Mouse (Mus musculus): Measurements from ENCODE around the gene Zfp324. TPM values are rescaled to one million over a fixed set of nuclear protein-coding genes. Genes with fewer than 3 reads are reported as not detected.

Zfp324 gene
- polyA plus RNA-seq, 1 experiment from 2014 or later: 11.0 TPM

DNA sequence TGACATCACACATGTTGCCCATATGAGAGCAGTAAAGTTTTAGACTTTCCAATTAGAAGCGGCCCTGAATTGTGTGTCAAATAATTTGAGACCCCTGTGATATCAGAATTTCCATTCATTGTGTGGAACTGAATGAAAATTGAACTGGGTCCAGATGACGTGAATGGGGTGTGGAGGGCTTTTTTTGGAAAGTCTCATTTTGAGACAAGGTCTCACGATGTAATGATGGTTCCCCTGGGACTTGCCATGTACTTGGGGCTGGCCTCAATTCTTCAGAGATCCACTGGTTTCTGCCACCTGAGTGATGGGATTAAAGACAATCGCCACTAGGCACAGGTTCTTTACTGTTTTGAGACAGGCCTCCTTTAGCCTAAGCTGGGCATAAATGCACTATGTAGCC, 25.0 kb upstream of the Zfp324 start:
- Histone ChIP-seq H3K9ac (no peak overlapping the region), H3K4me2 (no peak overlapping the region), H3K4me3 (no peak overlapping the region), H3K9me3 (no peaks in the 10 kb centered on the region), H3K27ac (no peak overlapping the region), H3K4me1 (no peaks in the 10 kb centered on the region), H3K36me3 (no peaks in the 10 kb centered on the region), H3K27me3 (no peaks in the 10 kb centered on the region)
- no peak for ATAC-seq (ENCODE audit: borderline replicate concordance, extremely low read depth, low FRiP score, low TSS enrichment)
- WGBS: 79% methylated on average over 4 of the region's 4 CpGs

DNA sequence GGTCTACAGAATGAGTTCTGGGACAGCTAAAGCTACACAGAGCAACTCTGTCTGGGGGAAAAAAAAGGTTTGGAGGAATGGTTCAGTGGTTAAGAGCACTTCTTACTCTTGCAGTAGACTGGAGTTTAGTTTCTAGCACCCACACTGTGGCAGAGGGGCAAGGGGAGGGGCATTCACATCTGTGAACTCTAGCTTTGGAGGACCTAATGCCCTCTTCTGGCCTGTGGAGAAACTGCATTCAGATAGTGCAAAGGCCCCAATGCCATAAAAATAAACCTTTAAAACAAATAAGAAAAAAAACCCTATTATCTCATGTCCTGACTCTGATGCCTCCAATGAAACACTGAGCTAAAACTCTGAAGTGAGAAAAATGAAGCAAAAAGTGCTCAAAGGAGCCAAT, 22.1 kb upstream of the Zfp324 start:
- no peak overlapping the region for H3K9ac ChIP-seq
- H3K4me3 ChIP-seq: no peak overlapping the region
- H3K4me1 ChIP-seq: no peaks in the 10 kb centered on the region
- no peaks in the 10 kb centered on the region for H3K36me3 ChIP-seq
- H3K27me3 ChIP-seq: no peaks in the 10 kb centered on the region
- H3K4me2 ChIP-seq: no peak overlapping the region
- no peak overlapping the region for H3K27ac ChIP-seq
- ATAC-seq (ENCODE audit: borderline replicate concordance, extremely low read depth, low FRiP score, low TSS enrichment): no peak
- no peaks in the 10 kb centered on the region for H3K9me3 ChIP-seq

DNA sequence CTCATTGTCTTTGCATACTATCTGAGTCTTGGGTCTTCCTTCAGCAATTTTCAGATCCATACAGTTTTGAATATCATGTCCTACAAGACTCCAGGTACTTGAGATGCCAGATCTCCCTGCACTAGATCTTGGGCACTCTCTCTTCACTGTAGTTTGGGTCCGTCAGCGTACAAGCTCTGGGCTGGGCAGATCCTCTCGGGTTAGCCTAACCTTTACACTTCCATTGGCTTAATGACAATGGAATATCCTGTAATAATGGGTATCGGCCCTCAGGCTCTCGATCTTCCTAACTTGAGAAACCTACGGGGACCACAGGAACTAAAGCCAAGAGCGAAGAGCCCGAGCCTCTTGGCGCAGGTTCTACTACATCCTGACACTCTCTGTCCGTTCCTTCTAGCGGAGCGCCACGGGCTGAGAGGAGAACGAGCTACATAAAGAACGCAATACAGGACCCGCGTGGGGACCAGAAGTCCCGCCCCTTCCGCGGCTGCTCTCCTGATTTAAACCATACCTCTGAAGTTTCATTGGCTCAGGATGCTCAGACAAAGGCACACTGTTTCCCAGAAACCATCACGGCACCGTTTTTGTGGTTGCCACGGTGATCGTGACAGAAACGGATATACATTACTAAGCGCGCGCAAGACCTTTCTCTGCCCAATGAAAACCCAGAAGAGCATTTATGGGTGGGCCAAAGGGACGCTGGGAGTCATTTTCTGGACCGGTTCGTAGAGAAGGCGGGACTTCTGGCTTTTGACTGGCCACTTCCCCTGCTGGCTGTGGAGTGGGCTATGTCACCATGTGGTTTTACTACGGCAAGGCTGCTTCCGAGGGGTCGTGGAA, 16.4 kb upstream of the Zfp324 start:
- Histone ChIP-seq H3K9me3 (no peaks in the 10 kb centered on the region), H3K4me3 (peak overlapping the region; percentile 42), H3K27ac (peak overlapping the region; percentile 81), H3K9ac (peak overlapping the region; percentile 56), H3K4me1 (peaks cover 7% of the 10 kb centered on the region), H3K27me3 (no peaks in the 10 kb centered on the region), H3K4me2 (peak overlapping the region; percentile 79), H3K36me3 (no peaks in the 10 kb centered on the region)
- ATAC-seq (ENCODE audit: borderline replicate concordance, extremely low read depth, low FRiP score, low TSS enrichment): peak; percentile 97
- 7% methylated on average over 35 of the region's 35 CpGs for WGBS

DNA sequence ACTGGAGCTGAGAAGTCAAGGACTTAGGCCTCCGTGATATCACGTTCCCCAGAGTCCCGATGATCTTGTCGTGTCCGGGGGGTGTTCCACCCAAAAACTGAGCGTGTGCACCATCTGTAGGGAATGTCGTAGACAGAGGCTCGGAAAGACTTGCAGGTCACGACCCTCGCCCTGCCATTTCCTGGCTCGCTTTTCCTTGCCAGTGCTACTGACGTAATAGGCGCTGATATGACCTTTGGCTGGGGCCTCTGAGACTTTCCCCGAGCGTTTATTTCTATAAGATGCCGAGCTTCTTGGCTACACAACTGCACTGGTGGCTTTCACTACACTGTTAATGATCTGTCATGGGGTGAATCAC, 15.8 kb upstream of the Zfp324 start:
- peak overlapping the region; percentile 65 for H3K27ac ChIP-seq
- peaks cover 7% of the 10 kb centered on the region for H3K4me1 ChIP-seq
- H3K27me3 ChIP-seq: no peaks in the 10 kb centered on the region
- ATAC-seq (ENCODE audit: borderline replicate concordance, extremely low read depth, low FRiP score, low TSS enrichment): peak; percentile 70
- H3K36me3 ChIP-seq: no peaks in the 10 kb centered on the region
- peak overlapping the region; percentile 79 for H3K4me2 ChIP-seq
- H3K9ac ChIP-seq: peak overlapping the region; percentile 53
- peak overlapping the region; percentile 42 for H3K4me3 ChIP-seq
- H3K9me3 ChIP-seq: no peaks in the 10 kb centered on the region
- 4% methylated on average over 16 of the region's 16 CpGs for WGBS

DNA sequence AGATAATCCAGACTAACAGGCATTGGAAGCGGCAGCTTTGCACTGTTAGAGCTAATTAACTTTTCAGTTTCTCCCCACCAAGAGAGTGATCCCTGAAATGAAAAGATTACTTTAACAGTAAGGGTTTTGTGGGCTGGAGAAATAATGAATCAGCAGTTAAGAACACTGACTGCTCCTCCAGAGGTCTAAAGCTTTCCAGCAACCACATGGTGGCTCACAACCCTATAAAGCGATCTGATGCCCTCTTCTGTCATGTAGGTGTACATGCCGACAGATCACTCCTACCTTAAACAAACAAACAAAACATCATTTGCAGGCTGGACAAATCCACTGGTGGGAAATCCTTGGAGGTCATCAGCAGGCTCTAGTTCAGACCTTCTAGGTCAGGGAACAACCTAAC, 10.7 kb upstream of the Zfp324 start:
- Histone ChIP-seq H3K4me3 (no peak overlapping the region), H3K36me3 (no peaks in the 10 kb centered on the region), H3K4me2 (no peak overlapping the region), H3K9me3 (no peaks in the 10 kb centered on the region), H3K9ac (no peak overlapping the region), H3K4me1 (peaks cover 7% of the 10 kb centered on the region), H3K27me3 (no peaks in the 10 kb centered on the region), H3K27ac (no peak overlapping the region)
- WGBS: 45% methylated on average over 3 of the region's 3 CpGs
- no peak for ATAC-seq (ENCODE audit: borderline replicate concordance, extremely low read depth, low FRiP score, low TSS enrichment)

DNA sequence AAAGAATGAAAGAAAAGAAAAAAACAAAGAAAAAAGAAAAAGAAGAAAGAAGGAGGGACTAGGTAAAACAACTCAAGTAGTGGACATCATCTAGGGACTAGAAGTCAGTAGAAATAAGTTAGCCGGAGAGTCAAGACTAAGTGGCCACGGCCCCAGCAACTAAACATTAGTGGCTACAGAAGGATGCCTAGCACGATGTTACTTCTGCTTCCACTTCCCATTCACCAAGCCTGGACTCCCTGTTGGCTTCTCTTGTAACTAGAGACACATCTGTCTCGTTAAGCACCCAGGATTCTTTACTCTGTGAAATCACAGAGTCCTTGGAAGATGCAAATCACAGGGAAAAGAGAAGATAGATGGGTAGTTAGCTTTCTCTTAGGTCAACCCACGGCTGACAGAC, 8.1 kb upstream of the Zfp324 start:
- H3K4me3 ChIP-seq: no peak overlapping the region
- H3K27me3 ChIP-seq: no peaks in the 10 kb centered on the region
- no peak overlapping the region for H3K27ac ChIP-seq
- H3K9me3 ChIP-seq: no peaks in the 10 kb centered on the region
- H3K4me1 ChIP-seq: peaks cover 8% of the 10 kb centered on the region; the same call in 1 of the 2 replicates
- no peak overlapping the region for H3K4me2 ChIP-seq
- ATAC-seq (ENCODE audit: borderline replicate concordance, extremely low read depth, low FRiP score, low TSS enrichment): no peak
- H3K9ac ChIP-seq: no peak overlapping the region
- no peaks in the 10 kb centered on the region for H3K36me3 ChIP-seq
- 69% methylated on average over 5 of the region's 5 CpGs for WGBS

- no peaks in the 10 kb centered on the region for H3K36me3 ChIP-seq
- H3K4me1 ChIP-seq: peaks cover 9% of the 10 kb centered on the region; the same call in 1 of the 2 replicates
- H3K4me3 ChIP-seq: no peak overlapping the region
- no peaks in the 10 kb centered on the region for H3K27me3 ChIP-seq
- no peak overlapping the region for H3K27ac ChIP-seq
- no peak for ATAC-seq (ENCODE audit: borderline replicate concordance, extremely low read depth, low FRiP score, low TSS enrichment)
- no peaks in the 10 kb centered on the region for H3K9me3 ChIP-seq
- 81% methylated on average over 4 of the region's 4 CpGs for WGBS
- H3K4me2 ChIP-seq: no peak overlapping the region
- no peak overlapping the region for H3K9ac ChIP-seq
These were observed 6.7 kb upstream of the Zfp324 start for GRCm38 (mm10) chr7:12958948-12959347.

- Histone ChIP-seq H3K4me1 (peaks cover 9% of the 10 kb centered on the region), H3K4me3 (no peak overlapping the region), H3K36me3 (no peaks in the 10 kb centered on the region), H3K9me3 (no peaks in the 10 kb centered on the region), H3K27ac (no peak overlapping the region), H3K9ac (no peak overlapping the region), H3K4me2 (no peak overlapping the region), H3K27me3 (no peaks in the 10 kb centered on the region)
- WGBS: 20% methylated on average over 4 of the region's 4 CpGs
- ATAC-seq (ENCODE audit: borderline replicate concordance, extremely low read depth, low FRiP score, low TSS enrichment): no peak
These were observed 5.9 kb upstream of the Zfp324 start for GRCm38 (mm10) chr7:12959718-12960117.

GRCm38 (mm10) chr7:12961511-12962141, 4.0 kb upstream of the Zfp324 start:
- Histone ChIP-seq H3K4me2 (peak overlapping the region; percentile 78), H3K9me3 (no peaks in the 10 kb centered on the region), H3K4me3 (peak overlapping the region; percentile 54), H3K36me3 (no peaks in the 10 kb centered on the region), H3K27ac (peak overlapping the region; percentile 87), H3K9ac (peak overlapping the region; percentile 45), H3K4me1 (peaks cover 17% of the 10 kb centered on the region), H3K27me3 (no peaks in the 10 kb centered on the region)
- WGBS: 1% methylated on average over 29 of the region's 29 CpGs
- peak; percentile 73 for ATAC-seq (ENCODE audit: borderline replicate concordance, extremely low read depth, low FRiP score, low TSS enrichment)

DNA sequence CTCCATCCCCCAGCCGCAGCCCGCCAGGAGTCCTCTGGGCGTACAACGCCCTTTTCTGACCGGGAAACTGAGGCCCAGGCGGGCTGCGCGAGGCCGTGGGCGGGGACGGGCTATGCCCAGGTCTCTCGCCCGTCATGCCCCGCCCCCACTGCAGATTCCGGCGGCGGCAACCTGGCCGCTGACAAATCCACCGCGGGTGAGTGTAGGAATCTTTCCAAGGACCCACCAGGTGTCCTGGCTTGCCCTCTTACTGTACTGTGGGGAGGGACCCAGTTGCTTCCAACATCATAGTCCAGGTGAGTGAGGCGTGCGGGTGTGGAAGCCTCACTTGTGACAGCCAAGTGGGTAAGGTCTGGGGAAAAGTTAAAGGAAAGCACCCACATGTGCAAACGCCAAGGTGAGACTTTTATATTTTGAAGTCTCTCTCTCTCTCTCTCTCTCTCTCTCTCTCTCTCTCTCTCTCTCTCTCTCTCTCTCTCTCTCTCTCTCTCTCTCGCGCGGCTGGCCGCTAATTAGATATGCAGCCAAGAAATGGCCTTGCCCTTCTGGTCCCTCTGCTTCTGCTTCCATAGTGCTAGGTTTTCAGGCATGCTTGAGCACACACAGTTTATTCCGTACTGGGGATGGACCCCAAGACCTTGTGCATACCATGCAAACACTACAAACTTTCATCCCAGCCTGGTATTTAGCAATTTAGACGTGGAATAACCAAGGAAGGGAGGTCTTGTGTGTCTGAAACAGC, 637 bp downstream of the Zfp324 start:
- peak overlapping the region; percentile 94 for H3K9ac ChIP-seq
- H3K27me3 ChIP-seq: no peaks in the 10 kb centered on the region
- peak; percentile 66 for ATAC-seq (ENCODE audit: borderline replicate concordance, extremely low read depth, low FRiP score, low TSS enrichment)
- H3K4me1 ChIP-seq: peaks cover 27% of the 10 kb centered on the region
- H3K4me2 ChIP-seq: peak overlapping the region; percentile 93
- no peaks in the 10 kb centered on the region for H3K9me3 ChIP-seq
- H3K27ac ChIP-seq: peak overlapping the region; percentile 94
- 1% methylated on average over 29 of the region's 29 CpGs for WGBS
- H3K36me3 ChIP-seq: peaks cover 28% of the 10 kb centered on the region
- H3K4me3 ChIP-seq: peak overlapping the region; percentile 91

GRCm38 (mm10) chr7:12970906-12971305, 5.3 kb downstream of the Zfp324 start:
- 93% methylated on average over 25 of the region's 25 CpGs for WGBS

More at GRCm38 (mm10) chr7:12970906-12971305, 5.3 kb downstream of the Zfp324 start:
- Histone ChIP-seq H3K27ac (no peak overlapping the region), H3K4me3 (no peak overlapping the region), H3K4me1 (peaks cover 13% of the 10 kb centered on the region), H3K9ac (no peak overlapping the region), H3K27me3 (no peaks in the 10 kb centered on the region), H3K9me3 (no peaks in the 10 kb centered on the region), H3K36me3 (peaks cover 43% of the 10 kb centered on the region), H3K4me2 (no peak overlapping the region)
- no peak for ATAC-seq (ENCODE audit: borderline replicate concordance, extremely low read depth, low FRiP score, low TSS enrichment)

All from lung, embryonic 15.5 days (tissue).